Mouse (Mus musculus): ENCODE data around the gene Fkbp15. TPM values are rescaled to one million over a fixed set of nuclear protein-coding genes. Genes with fewer than 3 reads are reported as not detected.

Gene Fkbp15
- total RNA-seq, 2 experiments from 2014 or later = 19.5 to 23.6 TPM

DNA sequence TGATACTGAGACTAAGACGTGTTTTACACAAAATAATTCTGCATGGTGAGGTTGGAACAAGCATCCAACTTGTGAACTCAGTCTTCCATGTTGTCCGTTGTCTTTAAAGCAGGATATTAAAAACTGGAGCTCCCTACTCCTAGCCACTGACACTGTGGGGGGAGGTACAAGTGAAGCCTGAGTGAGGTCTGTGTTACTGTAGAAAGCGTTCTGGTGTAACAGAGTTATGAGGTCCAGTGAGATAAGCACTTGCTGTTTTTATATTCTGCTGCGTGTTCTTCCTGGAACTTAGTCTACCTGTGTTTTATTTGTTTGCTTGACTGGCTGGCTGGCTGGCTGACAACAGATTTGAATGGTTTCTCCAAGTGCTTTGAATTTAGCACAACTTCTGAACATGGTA lies 14.0 kb upstream of the Fkbp15 start:
- DNase-seq = no peak
- intact Hi-C loops (cut with DNase I) = no loop called here

DNA sequence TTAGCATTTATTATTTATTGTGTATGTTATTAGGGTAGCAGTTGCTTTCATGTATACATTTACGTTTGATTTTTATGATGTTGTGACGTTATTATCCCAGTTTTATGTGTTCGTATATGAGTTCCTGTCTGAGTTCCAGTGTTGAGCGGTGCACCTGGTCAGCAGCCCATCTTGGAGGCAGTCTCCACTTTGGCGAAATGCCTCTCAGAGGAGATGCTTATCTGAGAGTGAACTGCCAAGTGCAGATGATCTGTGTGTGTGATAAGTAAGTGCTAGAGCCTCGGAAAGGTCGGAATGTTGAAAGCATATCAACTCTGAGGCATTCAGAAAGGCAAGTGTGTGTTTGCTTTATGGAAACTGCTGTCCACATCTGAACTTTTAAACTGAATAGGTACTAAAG lies 13.3 kb upstream of the Fkbp15 start:
- no peak for DNase-seq
- intact Hi-C loops (cut with DNase I) = no loop called here

DNA sequence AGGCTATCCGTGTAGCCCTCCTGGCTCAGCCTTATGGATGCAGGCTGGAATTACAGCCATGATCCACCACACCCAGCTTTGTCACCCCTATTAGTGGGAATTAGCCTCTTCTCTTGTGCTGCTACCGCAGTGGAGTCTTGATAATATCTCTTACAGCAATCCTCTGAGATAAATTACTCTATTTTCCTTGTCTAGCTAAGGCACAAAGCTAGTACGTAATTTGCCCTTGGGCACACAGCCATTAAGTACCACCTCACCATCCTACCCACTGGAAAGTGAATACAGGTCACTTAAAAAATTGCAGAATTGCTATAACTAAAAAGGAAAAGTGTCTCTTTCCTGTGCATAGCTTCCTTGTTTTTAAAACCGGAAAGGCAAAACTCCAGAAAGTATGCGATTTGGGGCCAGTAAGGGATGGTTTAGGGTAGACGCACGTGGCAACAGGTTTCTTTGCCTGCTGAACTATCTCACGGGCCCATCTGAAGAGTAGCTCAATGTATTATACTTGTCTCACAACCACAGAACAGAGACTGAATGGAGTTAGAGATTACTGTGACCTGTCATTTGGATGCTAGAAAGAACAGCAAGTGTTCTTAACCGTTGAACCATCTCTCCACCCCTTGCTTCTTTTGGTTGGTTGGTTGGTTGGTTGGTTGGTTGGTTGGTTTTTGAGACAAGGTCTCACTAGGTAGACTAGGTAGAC lies 12.6 kb upstream of the Fkbp15 start:
- intact Hi-C loops (cut with DNase I) = no loop called here
- no peak for DNase-seq

DNA sequence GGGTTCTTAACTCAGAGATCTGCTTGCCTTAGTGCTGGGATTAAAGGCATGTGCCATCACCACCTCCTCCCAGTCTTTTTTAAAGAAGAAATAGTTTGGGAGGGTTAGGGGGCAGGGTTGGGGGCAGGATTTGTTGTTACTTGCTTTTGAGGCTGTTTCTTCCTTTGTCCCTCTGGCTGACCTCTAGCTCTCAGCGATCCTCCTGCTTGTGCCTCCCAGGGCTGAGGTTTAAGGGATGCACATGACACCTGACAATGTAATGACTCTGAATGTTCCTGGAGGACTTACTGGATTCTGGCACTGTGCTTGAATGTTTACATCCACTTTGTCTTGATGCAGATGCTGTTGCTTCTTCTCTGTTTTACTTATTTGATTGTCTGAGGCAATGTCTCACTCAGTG lies 12.1 kb upstream of the Fkbp15 start:
- DNase-seq = no peak
- intact Hi-C loops (cut with DNase I) = no loop called here

DNA sequence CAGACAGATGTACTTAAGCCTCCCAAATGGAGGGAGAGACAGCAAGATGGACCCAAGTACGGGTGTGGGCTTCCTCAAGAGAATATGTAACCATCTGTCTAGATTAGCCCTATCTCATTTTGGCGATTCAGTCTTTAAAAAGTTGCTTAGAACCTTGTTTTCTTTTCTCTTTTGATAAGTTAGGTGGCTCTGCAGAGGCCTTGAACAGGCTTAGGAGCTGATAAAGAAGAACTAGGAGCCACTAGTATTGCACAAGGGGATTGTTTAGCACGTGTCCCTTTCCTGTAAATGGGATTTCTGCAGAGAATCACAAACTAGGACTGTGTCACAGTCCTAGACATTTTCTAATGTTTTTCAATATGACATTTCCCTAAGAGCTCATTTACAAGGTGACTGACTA lies 8.7 kb upstream of the Fkbp15 start:
- DNase-seq = no peak
- intact Hi-C loops (cut with DNase I) = loop anchor here (2.0 kb wide), 1 partner anchor 16 kb away; no protein-coding TSS in a partner anchor

DNA sequence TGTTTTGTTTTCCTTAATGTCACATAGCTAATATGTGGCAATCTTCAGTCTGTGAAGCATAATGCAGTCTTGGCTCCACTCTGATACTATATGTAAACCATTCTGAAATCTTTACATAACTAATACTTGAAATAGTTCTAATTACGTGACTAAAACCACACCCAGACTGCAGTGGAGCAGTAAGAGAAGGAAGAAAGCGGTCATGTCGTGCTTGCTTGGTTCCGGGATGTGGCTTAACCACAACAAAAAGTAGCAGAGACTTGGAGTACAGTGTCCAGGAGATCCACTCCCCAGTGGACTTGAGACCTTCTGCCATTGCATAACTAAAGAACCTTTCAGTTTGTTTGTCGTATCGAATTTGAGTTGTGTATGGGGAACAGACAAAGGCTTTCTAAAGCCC lies 7.2 kb upstream of the Fkbp15 start:
- DNase-seq = no peak
- intact Hi-C loops (cut with DNase I) = no loop called here

DNA sequence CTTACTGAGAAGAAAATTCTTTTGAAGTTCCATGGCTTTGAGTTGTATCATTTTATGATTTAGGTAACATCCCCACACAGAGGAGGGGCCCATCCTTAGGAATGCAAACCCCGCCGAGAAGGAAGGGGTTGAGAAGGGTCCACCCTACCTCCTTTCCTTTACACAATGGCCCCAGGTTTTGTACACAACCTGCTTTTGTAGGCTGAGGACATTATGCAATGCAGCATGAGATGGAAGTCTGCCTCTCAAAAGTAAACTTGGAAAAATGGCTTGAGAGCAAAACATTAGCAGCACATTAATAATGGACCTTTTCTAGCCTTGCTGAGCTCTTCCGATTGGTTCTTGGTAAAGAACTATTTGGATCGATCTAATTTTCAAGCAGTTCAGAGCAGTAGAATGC lies 5.9 kb upstream of the Fkbp15 start:
- DNase-seq = no peak
- intact Hi-C loops (cut with DNase I) = no loop called here

DNA sequence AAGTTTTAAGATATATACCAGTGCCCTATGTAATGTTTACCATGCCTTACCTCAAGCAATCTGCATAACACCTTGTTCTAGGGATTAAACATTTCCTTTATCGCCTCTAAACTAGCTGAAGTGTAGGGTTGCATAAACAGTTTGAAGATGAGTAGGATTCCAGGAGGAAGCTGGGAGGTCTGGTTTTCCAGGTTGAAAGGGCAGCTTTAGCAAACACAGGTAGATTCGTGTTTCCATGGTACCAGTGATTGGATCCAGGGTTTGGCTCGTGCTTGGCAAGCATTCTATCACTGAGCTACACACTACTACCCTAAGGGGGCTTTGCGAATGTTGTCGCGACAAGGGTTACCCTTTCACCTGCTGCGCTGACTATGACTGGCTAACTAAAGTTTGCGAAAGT lies 4.0 kb upstream of the Fkbp15 start:
- DNase-seq = no peak
- intact Hi-C loops (cut with DNase I) = no loop called here

DNA sequence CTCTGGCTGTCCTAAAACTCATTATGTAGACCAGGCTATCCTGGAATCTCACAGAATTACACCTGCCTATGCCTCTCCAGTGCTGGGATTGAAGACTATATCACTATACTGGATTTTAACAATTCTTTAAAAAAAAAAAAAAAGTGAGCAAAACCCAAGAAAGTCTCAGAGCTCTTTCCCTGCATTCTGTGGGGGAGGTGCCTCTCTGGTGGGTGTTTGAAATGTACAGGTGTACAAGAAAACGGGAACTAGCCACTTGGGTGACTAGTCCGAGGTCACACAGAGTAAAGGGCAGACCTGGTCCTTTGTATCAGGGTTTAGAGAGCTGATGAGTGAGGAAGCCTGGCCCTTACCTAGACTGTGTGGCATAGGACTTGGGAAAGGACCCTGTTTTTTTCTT lies 2.1 kb upstream of the Fkbp15 start:
- intact Hi-C loops (cut with DNase I) = no loop called here
- no peak for DNase-seq

DNA sequence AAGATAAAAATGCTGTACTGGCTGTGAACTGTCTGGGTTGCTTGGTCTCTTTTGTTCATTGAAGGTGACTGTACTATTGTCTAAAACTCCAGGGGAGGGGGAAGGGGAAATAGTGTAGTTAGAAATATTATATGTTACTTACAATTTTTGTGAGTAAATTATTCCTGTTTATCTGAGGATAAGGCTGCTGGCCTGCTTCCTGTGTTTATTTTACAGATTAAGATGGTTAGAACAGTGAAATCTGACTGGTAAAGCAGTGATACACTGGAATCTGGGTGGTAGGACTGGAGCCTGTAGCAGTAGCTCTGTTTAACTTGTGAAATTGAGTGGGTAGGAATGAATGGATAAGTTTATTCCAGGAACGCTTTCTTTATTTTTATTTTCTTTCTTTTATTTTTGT lies 1.6 kb upstream of the Fkbp15 start:
- DNase-seq = no peak
- intact Hi-C loops (cut with DNase I) = loop anchor here (2.0 kb wide), 1 partner anchor 45 kb away; no protein-coding TSS in a partner anchor

DNA sequence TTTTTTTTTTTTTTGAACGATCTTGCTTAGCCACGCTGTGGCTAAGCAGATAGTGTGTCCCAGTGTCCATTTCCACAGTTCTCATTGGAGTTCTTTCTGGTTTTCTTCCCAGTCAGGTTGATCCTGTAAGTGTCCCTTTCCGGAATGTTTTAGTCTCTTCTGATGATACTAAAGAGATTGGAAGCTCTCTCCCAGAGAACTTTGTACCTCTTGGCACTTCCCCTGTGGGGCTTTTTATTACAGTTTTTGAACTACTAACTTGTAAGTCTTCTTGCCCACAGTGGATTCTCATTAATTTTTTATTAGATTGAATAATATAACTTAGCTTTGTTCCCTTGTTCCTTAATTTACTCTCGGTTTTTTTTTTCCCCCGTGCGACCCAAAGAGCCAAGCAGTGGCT lies 1.2 kb upstream of the Fkbp15 start:
- DNase-seq = no peak
- intact Hi-C loops (cut with DNase I) = loop anchor here (2.0 kb wide), 1 partner anchor 45 kb away; no protein-coding TSS in a partner anchor

DNA sequence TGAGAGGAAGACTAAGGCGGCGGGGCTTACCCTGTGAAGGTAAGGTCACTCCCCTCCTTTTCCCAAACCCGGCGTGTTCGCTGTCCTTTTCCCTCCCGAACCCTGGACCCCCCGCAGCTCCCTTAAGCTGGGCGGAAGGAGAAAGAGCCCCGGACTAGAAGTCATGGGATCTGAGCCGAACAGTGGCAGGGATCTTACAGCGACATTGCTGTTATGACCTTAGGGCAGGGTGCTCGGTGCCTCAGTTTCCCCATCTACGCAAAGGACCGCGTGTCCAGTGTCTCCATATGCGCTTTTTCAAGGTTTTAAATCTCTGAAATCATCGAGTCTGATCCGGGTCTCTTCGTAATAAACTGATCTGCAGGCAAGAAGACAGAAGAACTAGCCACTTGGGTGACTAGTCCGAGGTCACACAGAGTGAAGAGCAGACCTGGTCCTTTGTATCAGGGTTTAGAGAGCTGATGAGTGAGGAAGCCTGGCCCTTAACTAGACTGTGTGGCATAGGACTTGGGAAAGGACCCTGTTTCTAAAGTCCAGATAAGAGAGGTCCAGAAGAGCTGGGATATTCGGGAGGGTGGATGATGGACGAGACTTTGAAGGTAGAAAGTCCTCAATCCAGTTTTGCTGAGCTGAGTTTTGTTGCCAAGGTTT lies 582 bp upstream of the Fkbp15 start:
- intact Hi-C loops (cut with DNase I) = loop anchor here (2.0 kb wide), 1 partner anchor 46 kb away; no protein-coding TSS in a partner anchor

DNA sequence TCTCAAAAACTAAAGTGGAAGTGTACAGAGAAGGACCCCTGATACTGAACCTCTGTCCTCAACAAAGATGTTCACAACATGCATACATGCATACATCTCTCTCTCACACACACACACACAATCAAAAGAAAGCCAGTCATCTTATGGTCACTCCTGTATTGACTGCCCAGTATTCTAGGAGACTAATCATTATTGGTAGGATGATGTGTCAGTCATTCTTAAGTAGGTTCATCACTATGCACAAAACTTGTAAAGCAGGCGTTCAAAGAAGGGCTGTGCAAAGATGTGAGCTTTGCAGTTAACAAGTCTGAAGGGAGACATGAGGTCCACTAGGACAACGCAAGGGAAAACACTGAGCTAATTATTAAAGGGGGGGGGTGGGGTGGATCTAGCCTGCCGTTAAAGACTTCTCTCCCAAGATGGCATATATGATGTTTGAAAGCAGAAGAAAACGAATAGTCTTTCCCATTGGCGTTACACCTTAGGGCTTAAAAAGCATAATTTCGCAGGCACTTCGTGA lies 1.0 kb downstream of the Fkbp15 start:
- intact Hi-C loops (cut with DNase I) = no loop called here

More for the DNA sequence above, 582 bp upstream of the Fkbp15 start:
- DNase-seq = peak in 1 of 2 experiments; percentile 18

DNA sequence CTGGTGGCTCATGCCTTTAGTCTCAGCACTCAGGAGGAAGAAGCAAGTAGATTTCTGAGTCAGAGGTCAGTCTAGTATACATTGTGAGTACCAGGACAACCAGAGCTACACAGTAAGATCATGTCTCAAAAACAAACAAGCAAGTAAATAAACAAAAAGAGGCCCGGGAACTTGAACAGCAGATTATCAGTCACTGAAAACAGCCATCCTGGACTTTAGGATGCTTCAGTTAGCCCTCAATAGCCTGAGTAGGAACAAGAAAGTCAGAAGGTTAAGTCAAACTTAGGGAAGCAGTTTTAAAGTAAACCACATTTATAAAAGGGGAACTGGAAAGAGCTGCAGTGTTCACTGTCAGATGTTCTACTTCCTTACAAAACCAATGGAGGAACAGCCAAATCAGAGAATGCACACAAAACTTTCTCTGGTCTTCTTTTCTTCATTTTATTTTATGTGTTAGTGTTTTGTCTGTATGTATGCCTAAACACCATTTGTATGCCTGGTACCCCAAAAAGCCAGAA lies 2.7 kb downstream of the Fkbp15 start:
- no peak for DNase-seq
- intact Hi-C loops (cut with DNase I) = no loop called here

More for the DNA sequence above, 1.0 kb downstream of the Fkbp15 start:
- no peak for DNase-seq

DNA sequence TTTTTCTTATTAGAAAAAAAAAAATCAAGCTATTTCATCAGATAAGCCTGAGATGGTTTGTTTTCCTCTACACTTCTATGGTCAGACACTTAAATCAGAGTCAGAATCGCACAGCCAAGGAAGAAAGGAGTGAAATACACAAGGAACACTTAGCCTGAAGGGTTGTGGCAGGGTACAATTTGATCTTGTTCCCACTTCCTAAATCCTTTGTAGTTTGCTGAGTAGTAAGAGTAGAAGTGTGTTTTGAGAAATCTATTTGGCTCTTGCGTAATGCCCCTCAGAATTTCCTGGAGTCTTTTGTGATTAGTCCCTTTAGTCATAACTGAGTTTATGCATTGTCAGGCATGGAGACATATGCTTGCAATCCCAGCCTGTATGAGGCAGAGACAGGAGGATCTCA lies 11.0 kb downstream of the Fkbp15 start:
- intact Hi-C loops (cut with DNase I) = loop anchor here (5.0 to 10.0 kb wide), 2 partner anchors 158 to 415 kb away; no protein-coding TSS in a partner anchor
- no peak for DNase-seq

DNA sequence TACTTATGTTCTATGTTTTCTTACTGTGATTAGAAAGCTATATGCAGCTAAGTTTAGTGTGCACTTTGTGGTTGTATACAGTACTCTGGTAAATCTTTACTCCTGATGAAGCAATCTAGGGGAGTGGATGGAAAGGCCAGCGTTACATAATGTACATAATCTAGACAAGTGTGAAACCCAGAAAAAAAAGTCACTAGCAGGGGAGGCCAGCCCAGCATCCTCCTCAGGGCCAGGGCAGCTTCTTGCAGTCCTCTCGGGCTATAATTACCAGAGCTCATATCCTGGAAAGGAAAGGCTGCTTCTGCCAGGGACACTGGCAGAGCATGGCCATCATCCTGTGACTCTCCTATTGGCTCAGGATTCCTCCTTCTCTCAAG lies 12.0 kb downstream of the Fkbp15 start:
- DNase-seq = no peak
- intact Hi-C loops (cut with DNase I) = loop anchor here (5.0 to 10.0 kb wide), 2 partner anchors 159 to 416 kb away; no protein-coding TSS in a partner anchor

DNA sequence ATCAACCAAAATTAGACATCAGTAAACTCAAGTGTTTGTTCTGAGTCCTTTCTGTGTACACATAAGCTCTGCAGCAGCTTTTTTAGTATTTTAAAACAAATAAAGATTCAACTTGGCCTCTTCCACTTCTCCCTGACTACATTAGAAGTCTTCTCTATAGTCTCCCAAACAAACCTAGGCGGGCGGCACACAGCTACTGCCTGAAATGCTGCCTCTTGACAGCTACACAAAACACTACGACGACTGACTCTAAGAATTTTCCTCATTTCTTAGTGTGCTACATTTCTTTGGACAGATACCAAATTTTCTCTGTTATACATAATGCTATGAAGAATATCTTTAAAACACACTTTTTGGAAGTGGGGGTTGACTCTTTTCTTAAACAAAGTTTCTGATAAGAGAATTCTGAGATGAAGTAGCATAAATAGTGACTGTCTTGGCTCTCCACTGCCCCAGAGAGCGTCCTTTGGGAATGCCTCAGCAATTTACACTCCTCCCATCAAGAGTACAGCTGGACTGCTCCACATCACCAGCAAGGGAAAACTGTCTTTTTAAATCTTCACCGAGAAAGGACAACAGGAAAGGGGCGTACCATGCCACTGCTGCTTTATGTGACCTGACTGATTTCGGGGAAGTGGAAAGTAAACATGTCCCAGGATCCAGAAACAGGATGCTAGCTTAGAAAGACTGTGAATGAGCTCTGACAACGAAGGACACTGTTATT lies 12.6 kb downstream of the Fkbp15 start:
- DNase-seq = peak in 1 of 2 experiments; percentile 21
- intact Hi-C loops (cut with DNase I) = loop anchor here (5.0 to 10.0 kb wide), 2 partner anchors 160 to 417 kb away; no protein-coding TSS in a partner anchor

DNA sequence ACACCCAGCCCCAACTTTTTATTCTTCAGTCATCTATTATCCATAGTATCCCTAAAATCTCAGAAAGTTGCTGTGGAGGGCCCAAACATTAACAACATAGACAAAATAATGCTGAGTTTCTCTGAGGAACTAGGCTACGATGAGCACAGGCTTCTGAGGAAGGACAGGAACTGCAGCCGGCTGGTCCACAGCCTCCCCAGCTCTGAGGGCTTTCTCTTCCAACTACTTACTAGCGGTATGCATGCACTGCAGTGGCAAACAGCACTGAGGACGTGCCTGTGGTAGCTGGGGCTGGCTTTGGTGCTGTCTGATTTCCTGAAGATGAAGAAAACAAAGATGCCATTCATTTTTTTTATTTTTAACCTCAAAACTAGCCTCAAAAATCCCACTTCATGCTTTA lies 14.5 kb downstream of the Fkbp15 start:
- intact Hi-C loops (cut with DNase I) = loop anchor here (5.0 to 10.0 kb wide), 2 partner anchors 161 to 419 kb away; no protein-coding TSS in a partner anchor
- DNase-seq = no peak

DNA sequence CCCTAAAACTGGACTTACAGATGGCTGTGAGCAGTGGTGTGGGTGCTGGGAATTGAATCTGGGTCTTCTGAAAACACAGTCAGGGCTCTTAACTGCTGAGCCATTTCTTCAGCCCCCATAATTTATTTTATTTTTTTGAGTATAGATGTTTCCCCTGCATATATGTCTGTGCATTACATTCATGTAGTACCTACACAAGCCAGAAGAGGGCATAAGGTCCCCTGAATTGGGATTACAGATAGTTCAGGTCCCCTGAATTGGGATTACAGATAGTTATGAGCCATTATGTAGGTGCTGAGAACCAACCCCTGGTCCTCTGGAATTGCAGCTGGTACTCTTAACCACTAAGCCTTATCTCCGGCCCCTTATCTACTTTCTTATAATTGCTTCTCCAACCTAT lies 16.3 kb downstream of the Fkbp15 start:
- DNase-seq = peak in 1 of 2 experiments; percentile 15
- intact Hi-C loops (cut with DNase I) = loop anchor here (5.0 to 10.0 kb wide), 2 partner anchors 63 to 421 kb away; partner anchors contain the start of genes Cdc26 and Prpf4

DNA sequence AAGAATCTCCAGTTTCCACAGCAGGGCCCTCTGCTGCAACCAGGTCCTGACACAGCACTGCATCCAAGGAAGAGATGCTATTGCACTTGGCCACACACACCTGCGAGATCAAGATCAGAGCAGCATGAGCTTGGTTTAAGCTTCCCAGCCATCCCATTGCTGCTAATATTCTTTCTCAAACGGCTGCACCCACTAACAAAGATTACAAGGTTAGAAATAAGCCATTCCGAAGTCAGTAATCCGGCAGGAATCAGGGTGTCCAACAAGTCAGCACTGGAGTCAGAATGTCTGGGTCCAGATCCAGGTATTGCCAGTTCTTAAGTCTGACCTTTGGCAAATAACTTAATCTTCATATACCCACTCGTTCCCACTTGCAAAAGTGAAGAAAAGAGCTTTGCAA lies 21.8 kb downstream of the Fkbp15 start:
- DNase-seq = no peak
- intact Hi-C loops (cut with DNase I) = no loop called here

DNA sequence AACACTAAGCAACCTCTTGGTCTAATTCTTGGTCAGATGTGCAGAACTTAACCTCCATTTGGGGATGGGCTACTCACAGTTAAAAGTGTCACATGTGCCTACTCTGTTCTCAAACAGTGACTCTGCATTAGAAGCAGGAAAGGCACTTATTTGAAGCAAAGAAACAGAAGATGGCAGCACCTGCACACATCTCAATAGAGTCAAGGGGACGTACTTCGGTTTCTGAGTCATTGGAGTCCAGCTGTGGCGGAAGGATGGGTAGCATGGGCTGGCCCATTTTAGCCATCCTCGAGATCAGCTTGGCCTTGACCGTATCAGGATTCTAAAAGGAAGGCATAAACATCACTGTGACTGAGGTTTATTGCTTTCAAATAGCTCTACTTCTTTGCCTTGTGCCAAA lies 28.4 kb downstream of the Fkbp15 start:
- intact Hi-C loops (cut with DNase I) = no loop called here
- no peak for DNase-seq

Data from heart, postnatal 14 days (tissue).